Mouse (Mus musculus): ENCODE data around the gene Vstm4. TPM values are rescaled to one million over a fixed set of nuclear protein-coding genes. Genes with fewer than 3 reads are reported as not detected.

Vstm4 gene
- 1 to 10 TPM; 4.5 to 5.0 TPM for total RNA-seq (2021)

DNA sequence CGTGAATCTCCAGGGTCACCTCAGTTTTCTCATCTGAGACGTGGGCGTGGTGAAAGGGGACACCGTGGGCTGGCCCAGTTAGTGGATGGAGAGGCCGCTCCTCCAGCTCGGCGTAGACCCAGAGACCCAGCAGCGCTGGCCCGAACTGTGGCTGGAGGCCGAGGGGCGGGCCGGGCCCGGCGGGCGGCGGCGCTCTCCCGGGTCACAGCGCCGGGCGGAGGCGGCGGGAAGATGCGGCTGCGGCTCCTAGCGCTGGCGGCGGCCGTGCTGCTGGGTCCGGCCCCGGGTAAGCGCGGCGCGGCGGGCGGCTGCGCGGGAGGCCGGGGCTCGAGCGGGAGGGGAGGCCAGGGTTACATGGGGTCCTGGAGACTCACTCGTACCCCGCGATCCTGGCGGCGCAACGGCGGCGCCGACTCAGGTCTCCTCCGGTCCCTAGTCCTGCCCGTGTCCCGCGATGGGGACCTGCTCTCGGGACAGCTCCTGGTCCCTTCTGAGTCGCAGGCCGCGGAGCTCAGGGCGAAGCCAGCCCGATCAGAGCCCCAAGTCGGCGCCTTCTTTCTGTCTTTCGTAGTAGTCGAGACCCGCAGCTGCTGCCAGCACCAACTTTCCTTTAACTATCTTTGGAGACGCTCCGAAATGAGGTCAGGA, at the start of gene Vstm4:
Gene Vstm4, plus strand, starts transcription at position 76 of the 648 bp plus-strand sequence.
- peak; percentile 63 for DNase-seq
- intact Hi-C loops (cut with DNase I) = no loop called here

DNA sequence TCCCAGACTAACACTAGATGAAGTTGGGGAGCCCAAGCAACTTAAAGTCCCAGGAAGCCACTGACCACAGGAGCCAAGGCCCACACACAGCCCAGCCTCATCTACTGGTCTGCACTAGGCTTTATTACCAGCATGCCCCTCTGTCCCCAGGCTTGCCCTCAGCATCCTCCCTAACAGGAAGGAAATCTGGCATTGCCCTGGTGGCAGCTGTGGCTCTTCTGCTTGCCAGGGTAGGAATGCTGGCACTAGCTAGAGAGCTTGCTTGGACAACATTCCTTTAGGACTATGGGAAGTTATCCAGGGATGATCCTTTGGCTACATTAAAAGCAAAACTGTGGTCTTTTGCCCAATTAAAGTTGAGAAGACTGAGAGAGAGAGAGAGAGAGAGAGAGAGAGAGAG, 46.4 kb upstream of the Vstm4 start:
- intact Hi-C loops (cut with DNase I) = no loop called here
- peak; percentile 56 for DNase-seq

DNA sequence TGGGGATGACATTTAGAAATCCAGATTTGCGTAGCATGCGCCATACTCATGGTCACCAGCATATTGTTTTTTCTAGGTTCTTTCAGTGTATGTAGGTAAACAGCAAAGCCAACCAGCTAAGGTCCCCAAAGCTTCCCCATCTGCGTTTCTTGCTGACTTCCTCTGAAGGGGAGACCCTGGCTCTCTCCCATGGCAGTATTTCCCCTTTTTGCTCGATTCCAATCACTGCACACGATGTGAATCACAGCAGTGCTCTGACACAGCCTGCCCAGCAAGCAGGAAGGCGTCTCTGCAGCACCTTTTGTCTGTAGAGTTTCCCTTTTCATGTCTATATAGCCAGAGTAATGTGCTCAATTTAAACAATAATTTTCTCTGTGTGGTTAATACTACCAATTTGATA, 44.1 kb upstream of the Vstm4 start:
- no peak for DNase-seq
- intact Hi-C loops (cut with DNase I) = no loop called here

DNA sequence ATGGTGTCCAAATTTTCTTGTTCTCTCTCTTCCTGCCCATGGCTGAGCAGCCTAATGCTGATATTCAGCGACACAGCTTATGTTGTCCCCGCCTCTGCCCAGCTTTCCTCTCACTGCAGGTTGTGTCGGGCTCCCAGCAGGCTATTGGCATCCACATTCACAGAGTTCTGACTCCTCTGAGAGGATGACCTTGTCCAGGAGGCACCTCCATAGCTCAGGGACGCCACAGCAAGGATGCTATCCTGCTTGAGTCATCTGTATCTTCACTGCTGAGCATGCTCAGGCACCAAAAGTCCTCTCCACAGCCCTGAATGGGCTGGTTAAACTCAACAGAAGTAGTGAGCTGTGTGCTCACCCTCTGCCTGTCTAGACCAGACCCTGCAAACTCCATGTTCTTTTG, 41.6 kb upstream of the Vstm4 start:
- intact Hi-C loops (cut with DNase I) = no loop called here
- no peak for DNase-seq

DNA sequence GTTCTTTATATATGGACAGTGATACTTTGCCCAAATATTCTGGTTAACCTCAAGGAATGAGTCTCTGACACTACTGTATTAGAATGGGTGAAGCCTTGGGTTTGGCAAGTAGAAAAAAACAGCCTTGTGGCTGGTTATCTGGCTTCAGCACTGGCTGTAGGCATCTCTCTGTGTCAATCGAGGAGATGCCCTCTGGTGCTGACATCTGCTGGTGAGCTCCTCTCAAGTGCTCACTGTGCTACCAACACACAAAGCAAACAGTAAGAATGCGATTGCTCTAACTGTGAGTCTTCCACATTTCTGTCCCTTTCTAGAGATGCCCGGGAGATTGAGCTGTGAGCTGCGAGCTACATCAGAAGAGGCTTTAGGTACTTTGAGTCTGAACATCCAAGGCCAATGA, 40.0 kb upstream of the Vstm4 start:
- DNase-seq = no peak
- intact Hi-C loops (cut with DNase I) = no loop called here

DNA sequence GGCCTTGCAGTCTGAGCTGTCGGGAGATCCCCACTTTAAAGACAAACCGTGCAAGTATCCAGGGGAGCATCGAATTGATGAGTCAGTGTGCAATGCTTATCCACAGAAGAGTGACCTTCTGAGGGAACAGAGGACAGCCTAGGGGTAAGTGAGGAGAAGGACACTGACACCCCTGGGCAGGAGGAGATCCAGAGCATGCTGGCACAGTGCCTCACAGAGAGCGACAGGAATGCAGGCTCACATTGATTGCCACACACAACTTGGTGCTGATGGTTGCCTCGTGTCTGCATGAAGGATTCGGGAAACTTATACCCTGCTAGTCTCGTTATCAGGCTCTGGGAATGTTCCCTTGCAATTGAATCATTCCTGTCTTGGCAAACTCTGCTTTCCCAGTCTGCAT, 39.3 kb upstream of the Vstm4 start:
- intact Hi-C loops (cut with DNase I) = no loop called here
- DNase-seq = no peak

DNA sequence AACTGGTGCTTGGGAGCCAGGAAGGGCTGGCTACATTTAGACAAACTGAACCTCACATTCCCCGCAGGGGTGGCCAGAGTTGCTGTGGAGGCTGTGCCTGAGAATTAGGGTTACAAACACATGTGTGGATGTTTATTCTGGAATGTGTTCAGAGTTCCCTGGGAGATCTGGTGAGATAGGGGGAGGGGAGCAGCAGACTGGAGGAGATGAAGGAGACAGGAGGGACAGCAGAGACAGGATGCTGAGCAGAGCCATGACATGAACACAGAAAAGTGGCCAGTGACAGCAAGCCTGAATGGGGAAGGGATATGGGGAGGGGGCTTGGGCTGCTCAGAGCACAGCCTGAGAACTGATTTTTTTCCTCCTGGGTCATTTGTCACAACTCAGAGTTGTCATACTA, 37.3 kb upstream of the Vstm4 start:
- DNase-seq = no peak
- intact Hi-C loops (cut with DNase I) = no loop called here

DNA sequence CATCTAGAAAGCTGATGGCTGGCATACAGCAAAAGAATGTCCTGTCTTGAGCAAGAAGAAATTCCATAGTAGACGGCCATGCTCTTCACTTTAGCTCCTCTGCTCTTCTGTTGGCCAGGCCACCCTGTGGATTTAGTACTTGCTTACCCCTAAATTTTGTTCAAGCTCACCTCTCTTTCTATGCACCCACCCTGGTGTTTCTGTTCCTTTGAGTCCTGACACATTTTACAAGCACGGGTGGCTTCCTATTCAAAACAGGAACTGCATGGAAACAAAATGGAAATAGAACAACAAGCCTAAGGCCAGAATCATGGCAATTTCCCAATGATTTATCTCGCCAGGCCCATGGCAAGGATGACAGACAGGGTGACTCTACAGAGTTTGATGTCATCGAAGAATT, 33.7 kb upstream of the Vstm4 start:
- intact Hi-C loops (cut with DNase I) = no loop called here
- no peak for DNase-seq

DNA sequence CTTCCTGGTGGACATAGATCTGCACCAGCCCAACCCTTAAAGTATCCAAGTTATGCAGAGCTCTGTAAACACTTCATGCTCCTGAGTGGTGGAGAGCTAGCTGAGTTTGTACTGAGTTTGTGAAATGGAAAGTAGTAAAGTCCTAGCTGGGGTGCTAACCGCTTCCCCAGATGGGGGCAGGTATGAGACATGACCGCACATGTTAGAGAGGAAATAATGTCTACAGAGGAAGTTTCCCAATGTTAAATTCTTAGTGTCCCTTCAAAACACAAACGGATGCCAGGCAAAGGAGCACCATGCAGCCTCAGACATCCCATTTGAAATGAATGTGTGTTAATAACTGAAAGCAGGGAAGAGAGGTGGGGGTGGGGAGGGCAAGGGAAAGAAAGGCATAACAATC, 32.7 kb upstream of the Vstm4 start:
- no peak for DNase-seq
- intact Hi-C loops (cut with DNase I) = no loop called here

DNA sequence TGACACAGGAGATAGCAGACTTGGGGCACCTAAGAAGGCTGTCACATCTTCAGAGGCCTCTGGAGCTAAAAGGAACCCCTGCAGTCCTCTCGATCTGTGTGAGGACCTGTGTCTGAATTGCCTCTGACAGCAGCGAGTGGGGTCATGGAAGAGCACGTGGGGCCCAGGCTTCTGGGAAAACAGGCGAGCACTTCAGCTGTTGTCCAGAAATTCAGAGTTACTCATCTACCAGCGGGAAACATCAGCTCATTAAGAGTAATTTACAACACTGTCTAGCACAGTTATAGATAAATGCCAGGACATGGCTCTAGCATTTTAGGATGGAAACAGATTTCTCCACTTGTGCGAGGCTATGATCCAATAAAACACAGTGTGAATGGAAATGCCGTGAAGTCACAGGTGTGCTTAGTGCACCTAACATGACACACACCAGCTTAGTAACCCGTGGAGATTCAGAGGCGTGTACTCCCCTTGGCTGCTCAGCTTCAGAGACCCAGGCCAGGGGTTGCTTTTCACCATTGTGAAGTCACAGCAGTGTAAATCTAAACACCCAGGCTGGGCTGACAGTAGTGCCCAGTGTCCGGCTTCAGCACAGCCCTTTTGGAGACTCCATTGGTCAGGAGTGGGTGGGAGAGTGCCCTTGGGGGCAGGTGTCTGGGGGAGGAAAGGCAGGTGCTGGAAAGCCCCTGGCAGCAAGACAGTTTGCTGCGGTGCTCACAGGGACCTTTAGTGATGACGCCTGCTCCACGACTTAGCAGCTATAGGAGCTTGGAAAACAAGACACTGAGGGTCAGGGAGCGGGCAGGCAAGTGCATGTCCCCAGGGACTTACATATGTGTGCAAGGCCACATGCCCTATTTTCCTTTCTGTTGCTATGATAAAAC, 32.0 kb upstream of the Vstm4 start:
- DNase-seq = no peak
- intact Hi-C loops (cut with DNase I) = no loop called here

DNA sequence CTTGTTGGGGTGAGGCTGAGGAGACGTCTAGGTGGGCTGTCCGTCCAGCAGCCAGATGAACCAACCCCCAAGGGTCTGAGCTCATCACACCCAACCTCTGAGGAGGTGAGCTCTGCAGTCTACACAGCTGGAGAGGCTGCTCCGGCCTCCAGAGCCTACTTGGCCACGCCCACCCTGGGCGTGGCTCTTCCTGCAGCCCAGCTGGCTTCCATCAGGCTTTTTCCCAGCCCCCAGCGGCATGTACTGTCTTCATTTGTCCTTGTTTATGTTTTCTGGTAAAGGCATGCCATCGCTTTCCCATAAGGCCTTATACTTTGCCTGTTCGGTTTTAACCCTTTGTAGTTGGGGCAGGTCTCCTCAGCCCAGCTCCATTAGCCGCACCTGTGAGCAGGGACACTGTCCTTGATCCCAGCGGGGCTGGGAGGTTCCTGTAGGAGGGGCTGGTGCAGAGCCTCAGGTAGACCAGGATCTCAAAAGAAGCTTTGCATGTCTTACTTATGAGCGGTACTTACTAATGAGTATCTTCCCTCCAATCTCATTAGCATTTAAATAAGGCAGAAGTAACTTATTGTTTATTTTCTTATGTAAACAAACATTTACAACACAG, 31.0 kb upstream of the Vstm4 start:
- DNase-seq = no peak
- intact Hi-C loops (cut with DNase I) = no loop called here

DNA sequence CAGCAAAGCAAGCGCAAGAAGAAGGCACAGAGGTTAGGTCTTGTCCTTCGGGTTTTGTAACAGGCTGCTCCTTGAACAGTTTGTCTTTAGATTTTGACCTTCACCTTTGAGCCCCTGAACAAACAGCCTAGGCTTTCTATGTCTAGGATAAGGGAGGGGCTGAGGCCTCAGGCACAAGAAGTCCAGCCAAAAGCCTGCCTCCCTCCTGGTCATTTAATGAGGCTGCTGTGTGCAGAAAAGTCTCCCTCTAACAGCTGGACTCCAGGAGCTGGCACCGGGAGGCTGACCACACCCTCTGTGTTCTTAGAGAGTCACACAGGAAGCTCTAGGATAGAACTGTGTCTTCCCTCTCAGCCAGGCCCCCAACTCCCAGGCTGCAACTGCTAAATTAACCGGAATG, 29.4 kb upstream of the Vstm4 start:
- intact Hi-C loops (cut with DNase I) = no loop called here
- DNase-seq = no peak

DNA sequence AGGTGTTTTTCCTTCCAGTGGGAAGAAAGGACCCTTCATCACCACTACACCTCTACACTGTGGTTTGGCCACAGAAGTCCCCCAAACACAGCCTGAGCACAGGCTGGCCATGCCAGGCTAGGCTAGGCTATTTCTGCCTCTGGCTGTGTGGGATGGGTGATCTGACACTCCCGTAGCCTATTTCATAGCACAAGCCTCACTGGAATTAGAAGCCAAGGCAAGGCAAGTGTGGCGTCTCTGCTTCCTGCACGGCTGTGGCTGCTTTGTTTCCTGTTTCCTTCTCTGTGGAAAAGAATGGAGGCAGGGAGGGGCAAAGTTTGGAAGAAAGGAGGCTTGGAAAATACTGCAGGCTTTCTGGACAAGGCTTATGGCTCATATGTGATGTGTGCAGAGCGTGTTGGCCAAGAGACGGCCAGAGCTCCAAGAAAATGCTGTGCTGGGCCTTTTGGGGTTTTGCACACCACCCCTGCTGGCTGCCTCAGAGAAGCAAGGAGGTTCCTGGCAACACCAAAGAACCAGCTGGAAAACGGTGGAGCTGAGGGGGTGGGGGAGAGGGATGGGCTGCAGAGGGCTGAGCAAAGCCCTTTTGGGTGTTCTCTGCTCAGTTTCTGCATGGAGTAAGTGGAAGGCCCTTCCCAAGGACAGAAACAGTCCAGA, 28.4 kb upstream of the Vstm4 start:
- peak; percentile 46 for DNase-seq
- intact Hi-C loops (cut with DNase I) = no loop called here

DNA sequence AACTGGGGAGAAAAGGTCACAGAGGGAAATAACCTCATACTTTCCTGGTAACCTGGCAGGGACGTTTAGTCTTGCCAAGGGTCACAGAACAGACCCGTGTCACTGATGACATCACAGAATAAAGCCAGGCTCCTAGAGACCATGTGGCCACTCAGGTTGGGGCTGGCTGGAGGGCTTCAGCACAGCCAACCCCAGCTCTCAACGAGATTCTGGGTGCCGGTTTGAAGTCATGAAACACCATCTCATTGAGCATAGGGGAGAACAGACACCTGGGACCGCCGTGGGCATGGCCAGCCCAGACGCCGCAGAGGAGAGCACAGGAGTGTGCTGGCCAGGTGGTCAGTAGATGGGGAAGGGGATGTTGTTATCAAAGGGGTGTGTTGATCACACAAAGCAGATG, 22.7 kb upstream of the Vstm4 start, which contains the start of gene Fam170b:
Gene Fam170b, plus strand, starts transcription at position 116 of the 400 bp plus-strand sequence.
- intact Hi-C loops (cut with DNase I) = no loop called here

DNA sequence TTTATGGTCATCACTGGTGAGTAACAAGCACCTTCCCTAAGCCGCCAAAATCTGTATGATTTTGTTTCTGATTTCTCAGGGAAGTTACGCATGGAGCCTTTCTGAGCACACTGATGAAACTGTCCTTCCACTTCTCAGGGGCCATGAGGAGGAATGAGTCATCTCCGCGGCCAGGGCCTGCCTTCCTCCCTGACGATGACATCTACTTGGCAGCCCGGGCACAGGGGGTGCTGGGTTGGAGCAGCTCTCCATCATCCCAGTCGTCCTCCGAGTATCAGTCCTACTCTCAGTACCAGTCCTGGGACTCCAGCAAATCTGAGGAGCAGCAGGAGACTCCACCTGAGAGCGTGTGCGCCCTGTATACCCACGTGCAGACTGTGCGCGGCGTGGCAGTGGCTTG, 21.4 kb upstream of the Vstm4 start:
- no peak for DNase-seq
- intact Hi-C loops (cut with DNase I) = no loop called here

More for the DNA sequence above, 22.7 kb upstream of the Vstm4 start, which contains the start of gene Fam170b:
- no peak for DNase-seq

DNA sequence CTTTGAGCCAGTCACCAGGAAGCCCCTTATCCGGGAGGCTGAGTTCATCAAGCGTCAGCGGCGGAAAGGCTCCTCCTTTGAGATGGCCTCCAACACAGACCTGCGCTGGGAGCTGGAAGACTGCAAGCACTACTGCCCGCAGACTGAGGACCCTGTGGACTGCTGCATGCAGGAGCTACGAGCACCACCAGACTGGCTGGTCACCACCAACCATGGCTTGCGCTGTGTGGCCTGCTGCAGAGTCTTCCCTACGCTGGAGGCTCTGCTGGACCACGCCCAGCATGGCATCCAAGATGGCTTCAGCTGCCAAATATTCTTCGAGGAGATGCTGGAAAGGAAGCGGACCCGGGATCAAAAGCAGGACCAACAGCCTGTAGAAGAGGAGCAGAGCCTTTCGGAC, 21.0 kb upstream of the Vstm4 start:
- intact Hi-C loops (cut with DNase I) = no loop called here
- DNase-seq = peak; percentile 23

DNA sequence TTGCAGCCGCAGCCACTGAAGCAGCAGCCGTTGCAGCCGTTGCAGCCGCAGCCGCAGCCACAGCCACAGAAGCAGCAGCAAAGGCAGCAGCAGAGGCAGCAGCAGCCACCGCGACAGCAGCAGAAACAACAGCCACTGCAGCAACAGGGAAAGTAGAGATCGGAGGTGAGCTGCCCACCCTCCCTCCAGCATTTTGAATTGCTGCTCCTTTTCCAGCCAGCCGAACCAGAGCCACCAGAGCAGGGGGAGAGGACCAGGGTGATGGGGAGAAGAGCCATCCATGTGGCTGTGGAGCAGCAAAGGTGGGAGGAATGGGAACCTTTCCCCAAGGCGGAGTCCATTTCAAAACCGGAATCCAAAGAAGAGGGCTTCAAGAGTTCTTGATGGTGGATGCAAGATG, 20.4 kb upstream of the Vstm4 start:
- intact Hi-C loops (cut with DNase I) = no loop called here
- no peak for DNase-seq

DNA sequence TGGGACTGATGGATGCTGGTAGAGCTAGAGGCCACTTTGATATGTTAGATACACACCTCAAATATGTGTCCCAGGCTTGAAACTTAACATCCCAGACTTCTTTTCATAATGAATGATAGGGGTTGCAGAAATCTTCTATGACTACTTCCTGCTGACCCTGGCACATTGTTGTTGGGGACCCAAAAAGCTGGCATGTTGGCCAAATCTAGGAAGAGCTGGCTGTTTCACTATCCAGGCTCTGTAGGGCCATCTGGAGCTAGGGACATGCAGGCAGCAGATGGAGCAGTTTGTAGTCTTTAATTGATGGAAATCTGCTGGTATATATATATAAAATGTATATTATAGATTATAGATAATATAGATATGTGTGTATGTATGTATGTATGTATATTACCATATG, 14.5 kb upstream of the Vstm4 start:
- intact Hi-C loops (cut with DNase I) = no loop called here

DNA sequence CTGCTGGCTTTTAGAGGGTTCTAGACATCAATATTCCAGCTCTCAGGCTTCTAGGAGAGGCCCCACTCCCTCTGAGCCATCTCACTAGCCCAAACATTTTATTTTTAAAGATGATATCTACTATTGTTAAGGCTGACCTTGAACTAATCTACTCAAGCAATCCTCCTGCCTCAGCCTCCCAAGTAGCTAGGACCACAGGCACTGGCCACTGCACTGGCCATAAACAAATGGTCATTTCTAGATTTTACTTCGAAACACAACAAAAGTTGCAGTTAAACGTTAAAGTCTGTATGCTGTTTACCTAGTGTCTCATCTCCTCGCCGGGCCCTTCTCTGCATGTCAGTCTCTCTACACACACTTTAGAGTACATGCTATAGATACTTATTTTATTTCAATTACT, 2.5 kb upstream of the Vstm4 start:
- no peak for DNase-seq
- intact Hi-C loops (cut with DNase I) = no loop called here

More for the DNA sequence above, 14.5 kb upstream of the Vstm4 start:
- DNase-seq = no peak

DNA sequence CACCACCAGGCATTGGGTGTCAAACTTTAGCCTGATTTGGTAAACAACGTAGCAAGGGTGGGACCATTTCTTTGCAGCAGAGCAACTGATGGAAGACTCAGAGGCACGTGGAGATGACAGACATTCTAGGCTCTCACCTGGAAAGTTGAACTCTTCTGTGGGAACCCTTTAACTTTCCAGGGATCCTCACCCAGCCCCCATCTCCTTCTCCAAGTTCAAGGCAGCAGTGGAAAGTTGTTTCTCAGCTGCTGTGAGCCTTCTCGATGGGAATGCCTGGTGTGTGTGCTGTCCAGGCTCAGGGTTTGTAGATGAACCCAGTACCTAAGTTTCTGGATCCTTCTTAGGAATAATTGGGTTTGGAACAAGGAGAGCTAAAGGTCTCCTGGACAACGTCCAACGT, 310 bp upstream of the Vstm4 start:
- no peak for DNase-seq
- intact Hi-C loops (cut with DNase I) = no loop called here

DNA sequence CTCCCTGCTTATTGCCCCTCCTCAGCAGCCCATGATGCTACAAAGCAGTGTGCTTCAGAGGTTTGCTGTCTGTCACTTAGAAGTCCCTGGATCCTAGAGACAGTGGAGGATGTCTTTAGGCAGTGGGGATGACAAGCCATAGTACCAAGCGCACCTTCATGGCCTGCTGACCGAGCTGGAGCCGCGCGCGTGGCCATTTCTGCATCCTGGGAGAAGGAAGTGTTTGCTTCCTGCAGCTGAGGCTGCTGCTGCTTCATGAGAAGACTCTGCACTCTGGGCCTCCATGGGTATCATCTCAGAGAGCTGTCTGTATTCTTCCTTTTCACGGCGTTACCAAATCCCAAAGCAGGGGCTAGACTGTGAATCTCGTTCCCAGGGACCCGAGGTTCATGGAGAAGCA, 1.8 kb downstream of the Vstm4 start:
- intact Hi-C loops (cut with DNase I) = no loop called here
- DNase-seq = no peak

Measured in left cerebral cortex, postnatal 4 days (tissue).